Comparison of ENCODE assay signal across 11 mouse cellular contexts in genomic region chr7:45833924-45834323, GRCm38 (mm10). TPM values are rescaled to one million over a fixed set of nuclear protein-coding genes. Genes with fewer than 3 reads are reported as not detected.
DNase-seq lines count a peak whose midpoint lies in the region; ATAC-seq and TF ChIP-seq lines count a peak whose summit lies in the region.
"Had no signal": no experiment of that assay in that cellular context is flagged by ENCODE, and none has a peak within 500 bp of the region (broad histone marks: within the 10 kb centered on the region; RNA-seq: fewer than 3 reads in every experiment).

No protein-coding gene starts in this region.

- peaks cover 10% of the 10 kb centered on the region for H3K36me3 ChIP-seq in E14TG2a.4 (ENCODE audit: insufficient read depth, low read length)
- H3K36me3 ChIP-seq in hindbrain, embryonic 11.5 days (ENCODE audit: control insufficient read depth, insufficient read depth, low read length): no peaks in the 10 kb centered on the region
- peaks cover 9% of the 10 kb centered on the region for H3K36me3 ChIP-seq in midbrain, embryonic 10.5 days

- ATAC-seq in hindbrain, embryonic 11.5 days (ENCODE audit: low FRiP score): no peak

- TF ChIP-seq CTCF in E14TG2a.4 (conservative IDR thresholded peaks at IDR 0.05; ENCODE audit: low read length): no peak

- WGBS in hindbrain, embryonic 11.5 days: 1% methylated on average over 13 of the region's 31 CpGs
- WGBS in midbrain, embryonic 10.5 days: 3% methylated on average over 28 of the region's 31 CpGs

- peaks cover 39% of the 10 kb centered on the region for H3K4me1 ChIP-seq in E14TG2a.4 (replicated peaks; ENCODE audit: low read depth, low read length)
- H3K4me1 ChIP-seq in hindbrain, embryonic 11.5 days (replicated peaks; ENCODE audit: control insufficient read depth, insufficient read depth, low read length): peaks cover 11% of the 10 kb centered on the region
- H3K4me1 ChIP-seq in midbrain, embryonic 10.5 days: peaks cover 43% of the 10 kb centered on the region

- peaks cover 54% of the 10 kb centered on the region for H3K27me3 ChIP-seq in E14TG2a.4 (ENCODE audit: insufficient read depth, low read length)
- peaks cover 51% of the 10 kb centered on the region for H3K27me3 ChIP-seq in hindbrain, embryonic 11.5 days (ENCODE audit: control insufficient read depth, insufficient read depth, low read length)
- H3K27me3 ChIP-seq in midbrain, embryonic 10.5 days (ENCODE audit: low read depth, poor library complexity, severe bottlenecking): peaks cover 71% of the 10 kb centered on the region

- H3K4me2 ChIP-seq in hindbrain, embryonic 11.5 days (replicated peaks; ENCODE audit: low read depth, low read length): peak overlapping the region; percentile 39

- H3K9ac ChIP-seq in hindbrain, embryonic 11.5 days (ENCODE audit: low read depth, low read length): peak overlapping the region; percentile 31; the same call in 1 of the 2 replicates

- H3K4me3 ChIP-seq in E14TG2a.4 (replicated peaks; ENCODE audit: low read length): peak overlapping the region; percentile 75
- peak overlapping the region; percentile 27 for H3K4me3 ChIP-seq in hindbrain, embryonic 11.5 days (ENCODE audit: low read depth, low read length)
- peak overlapping the region; percentile 47 for H3K4me3 ChIP-seq in midbrain, embryonic 10.5 days

- H3K9me3 ChIP-seq in E14TG2a.4 (ENCODE audit: low read length): no peaks in the 10 kb centered on the region
- H3K9me3 ChIP-seq in hindbrain, embryonic 11.5 days (ENCODE audit: control insufficient read depth, low read length): no peaks in the 10 kb centered on the region
- no peaks in the 10 kb centered on the region for H3K9me3 ChIP-seq in midbrain, embryonic 10.5 days (replicated peaks)

- no peak overlapping the region for H3K27ac ChIP-seq in hindbrain, embryonic 11.5 days (ENCODE audit: low read depth, low read length)
- 0 out of 2 replicates have a peak overlapping the region, but pooled peaks have one; percentile 42 for H3K27ac ChIP-seq in midbrain, embryonic 10.5 days (replicated peaks)

- peak; percentile 89 for DNase-seq in heart, adult 11 months
- no peak for DNase-seq in heart, postnatal 4 days
- DNase-seq in hindbrain, embryonic 11.5 days (ENCODE audit: low spot score): peak; percentile 39
- no peak for DNase-seq in midbrain, embryonic 10.5 days (ENCODE audit: low spot score)
- no peak for DNase-seq in right cerebral cortex, adult 18-20 months
- DNase-seq in kidney, postnatal 4 days: no peak
- DNase-seq in spleen, adult 18-20 months: no peak
- DNase-seq: adrenal gland, postnatal 14 days; lung, adult 2 months had no signal

RNA-seq across cellular contexts. Expression of gene Grwd1, which starts 3.2 kb away (rescaled TPM):
- total RNA-seq in heart, postnatal 4 days (2021): 10 to 100 TPM; 19.3 to 19.9 TPM
- polyA plus RNA-seq in hindbrain, embryonic 11.5 days (2014; fragmentation: Nextera tagmentation; extraction: Ambion mirVana): 56.7 and 66.0 TPM in 2 replicates
- 95.8 and 119 TPM in 2 replicates for polyA plus RNA-seq in midbrain, embryonic 10.5 days (2016; fragmentation: Nextera tagmentation; extraction: Ambion mirVana)

RNA-seq across cellular contexts. Expression of gene Kcnj14, which starts 9.3 kb away (rescaled TPM):
- total RNA-seq in heart, postnatal 4 days (2021): under 1 TPM; 0.34 to 0.38 TPM
- 0.48 and 0.57 TPM in 2 replicates for polyA plus RNA-seq in hindbrain, embryonic 11.5 days (2014; fragmentation: Nextera tagmentation; extraction: Ambion mirVana)
- 0.65 and 0.72 TPM in 2 replicates for polyA plus RNA-seq in midbrain, embryonic 10.5 days (2016; fragmentation: Nextera tagmentation; extraction: Ambion mirVana)
- polyA plus RNA-seq: spleen, adult 2 months had no signal

RNA-seq across cellular contexts. Expression of gene Cyth2, which starts 19.5 kb away (rescaled TPM):
- total RNA-seq in heart, postnatal 4 days (2021): 100 to 1,000 TPM; 105 to 107 TPM
- polyA plus RNA-seq in hindbrain, embryonic 11.5 days (2014; fragmentation: Nextera tagmentation; extraction: Ambion mirVana): 211 and 248 TPM in 2 replicates
- polyA plus RNA-seq in midbrain, embryonic 10.5 days (2016; fragmentation: Nextera tagmentation; extraction: Ambion mirVana): 153 and 183 TPM in 2 replicates

RNA-seq across cellular contexts. Expression of gene Kdelr1, which starts 38.6 kb away (rescaled TPM):
- 100 to 1,000 TPM; 118 to 130 TPM for total RNA-seq in heart, postnatal 4 days (2021)
- 75.9 and 99.4 TPM in 2 replicates for polyA plus RNA-seq in hindbrain, embryonic 11.5 days (2014; fragmentation: Nextera tagmentation; extraction: Ambion mirVana)
- polyA plus RNA-seq in midbrain, embryonic 10.5 days (2016; fragmentation: Nextera tagmentation; extraction: Ambion mirVana): 36.1 and 39.0 TPM in 2 replicates

RNA-seq across cellular contexts. Expression of gene Grin2d, which starts 44.3 kb away (rescaled TPM):
- under 1 TPM; 0.52 to 0.63 TPM for total RNA-seq in heart, postnatal 4 days (2021)
- 0.39 and 0.42 TPM in 2 replicates for polyA plus RNA-seq in hindbrain, embryonic 11.5 days (2014; fragmentation: Nextera tagmentation; extraction: Ambion mirVana)
- polyA plus RNA-seq in midbrain, embryonic 10.5 days (2016; fragmentation: Nextera tagmentation; extraction: Ambion mirVana): 0.16 and 0.34 TPM in 2 replicates

Comparison
In these comparisons a context has a peak if more than half of its experiments do, and no peak if none do; other contexts are left out.
1. DNase-seq: peak in heart, adult 11 months (single experiment) and hindbrain, embryonic 11.5 days (single experiment); none in heart, postnatal 4 days (single experiment), midbrain, embryonic 10.5 days (single experiment), right cerebral cortex, adult 18-20 months (single experiment), kidney, postnatal 4 days (0 of 2) and spleen, adult 18-20 months (0 of 2).
2. Peak in every context shown above with its lines, with median percentiles within 50 percentile points of each other: H3K4me3 ChIP-seq.